Mouse (Mus musculus): ENCODE measurements around the gene Syt2.

DNA sequence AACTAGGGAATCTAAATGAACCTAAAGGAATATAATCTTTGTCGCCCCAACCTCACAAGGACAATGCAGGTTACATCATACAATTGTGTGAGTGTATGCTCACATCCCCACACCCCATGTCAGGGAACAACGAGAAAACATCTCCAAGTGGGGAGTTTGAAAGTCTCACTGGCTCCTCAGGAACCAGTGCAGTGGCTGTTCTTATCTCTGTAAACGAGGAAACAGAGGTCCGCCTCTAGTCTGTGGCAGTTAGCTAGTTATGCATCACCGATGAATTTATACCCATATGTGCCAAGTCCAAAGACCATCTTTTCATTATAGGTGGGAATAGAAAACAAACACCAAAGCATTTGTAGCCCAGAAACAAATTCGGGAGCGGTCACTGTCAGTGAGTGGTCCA, 115.1 kb downstream of the Syt2 start:
- TF ChIP-seq CTCF (conservative IDR thresholded peaks at IDR 0.05; ENCODE audit: insufficient read depth, insufficient read length, low read depth, low read length) (no peak), POLR2A (IDR thresholded peaks at IDR 0.05; ENCODE audit: low read depth, low read length) (no peak)

All from kidney, adult 2 months (tissue).